Mouse (Mus musculus) heart, postnatal 0 days (tissue): ENCODE data around the gene Usp7.

ENCODE experiments used
- CTCF ChIP-seq: IDR thresholded peaks from 2 replicates; pipeline ENCODE4 v1.5.1; 2016; ENCODE audit warnings: antibody characterized with exemption, control low read depth, low read depth
- EP300 ChIP-seq: IDR thresholded peaks from 2 replicates; pipeline ENCODE4 v1.6.1; 2016; ENCODE audit warnings: antibody characterized with exemption, low read depth

- TF ChIP-seq CTCF (no peak), EP300 (no peak)
Observed at GRCm38 (mm10) chr16:8790886-8791285, 1.2 kb downstream of the Usp7 start.
